Mouse (Mus musculus) MEL (cell line): ENCODE results near the gene Lhb.
"Not testable (repeated sequence)": the region's sequence is repeated elsewhere in the genome, so short reads cannot be mapped to it uniquely, and the experiment has no call there.

ENCODE experiments used
- BHLHE40 ChIP-seq: IDR thresholded peaks from 2 replicates; pipeline ENCODE4 v1.6.1; 2012; ENCODE audit warnings: low read depth, mild to moderate bottlenecking, inconsistent platforms, low read length, improper control_type of control experiment, borderline replicate concordance
- CHD2 ChIP-seq: IDR thresholded peaks from 2 replicates; pipeline ENCODE4 v1.6.1; 2011; ENCODE audit warnings: low read length, improper control_type of control experiment
- GATA1 ChIP-seq: IDR thresholded peaks from 2 replicates; pipeline ENCODE4 v1.6.1; 2011; ENCODE audit warnings: low read depth, low read length, improper control_type of control experiment
- KAT2A ChIP-seq: conservative IDR thresholded peaks from 2 replicates; pipeline ENCODE4 v1.6.1; 2012; ENCODE audit warnings: low read depth, low read length, improper control_type of control experiment, inconsistent platforms
- POLR2A ChIP-seq, 2 experiments: IDR thresholded peaks; 2 replicates each; pipeline ENCODE4 v1.6.1; 2011 to 2012; ENCODE audit warnings: low read length in 2 of 2, mild to moderate bottlenecking in 2 of 2, control low read depth in 1 of 2, improper control_type of control experiment in 1 of 2, low read depth in 1 of 2, moderate library complexity in 1 of 2; ENCODE audit not compliant: control insufficient read depth in 1 of 2, insufficient read depth in 1 of 2, poor library complexity in 1 of 2
- SIN3A ChIP-seq: IDR thresholded peaks from 2 replicates; pipeline ENCODE4 v1.6.1; 2012; ENCODE audit warnings: low read length, improper control_type of control experiment, inconsistent platforms
- TBP ChIP-seq: IDR thresholded peaks from 2 replicates; pipeline ENCODE4 v1.8.0; 2011; ENCODE audit warnings: low read depth, low read length, improper control_type of control experiment

- TF ChIP-seq TBP; KAT2A; POLR2A (IDR thresholded peaks at IDR 0.05; ENCODE audit: control insufficient read depth in 1 of 2, insufficient read depth in 1 of 2, low read depth in 1 of 2, low read length in 2 of 2, poor library complexity in 1 of 2); SIN3A; CHD2; GATA1; BHLHE40: not testable (repeated sequence)
Measured at GRCm38 (mm10) chr7:45462868-45463267, 42.2 kb downstream of the Lhb start.
